Mouse (Mus musculus) brain, embryonic 18.5 days (tissue): Measurements from ENCODE around the gene Rasa3.

Source experiments
- DNase-seq: peaks from one replicate; pipeline ENCODE4 v3.0.0-alpha.2; 2012; ENCODE audit warnings: low read depth, low spot score

Gene Rasa3

GRCm38 (mm10) chr8:13551574-13551830 lies 125.9 kb downstream of the Rasa3 start:
- no peak for DNase-seq

GRCm38 (mm10) chr8:13550718-13551573 lies 126.5 kb downstream of the Rasa3 start:
- peak; percentile 70 for DNase-seq

- DNase-seq, result no peak
Observed at GRCm38 (mm10) chr8:13548831-13549230, 128.6 kb downstream of the Rasa3 start.

- DNase-seq, result no peak
Observed at GRCm38 (mm10) chr8:13548235-13548634, 129.2 kb downstream of the Rasa3 start.

GRCm38 (mm10) chr8:13546421-13546820 lies 131.0 kb downstream of the Rasa3 start:
- no peak for DNase-seq

- DNase-seq, result no peak
Observed at GRCm38 (mm10) chr8:13541526-13541925, 135.9 kb downstream of the Rasa3 start.

GRCm38 (mm10) chr8:13540122-13540521 lies 137.3 kb downstream of the Rasa3 start:
- DNase-seq, result no peak

- peak; percentile 64 for DNase-seq
Observed at GRCm38 (mm10) chr8:13538821-13539220, 138.6 kb downstream of the Rasa3 start.

GRCm38 (mm10) chr8:13537102-13537501 lies 140.3 kb downstream of the Rasa3 start:
- no peak for DNase-seq

GRCm38 (mm10) chr8:13533123-13533522 lies 144.3 kb downstream of the Rasa3 start:
- DNase-seq, result no peak

- DNase-seq, result no peak
Observed at GRCm38 (mm10) chr8:13531602-13532171, 145.7 kb downstream of the Rasa3 start.

GRCm38 (mm10) chr8:13530941-13531340 lies 146.5 kb downstream of the Rasa3 start:
- peak; percentile 59 for DNase-seq

GRCm38 (mm10) chr8:13530401-13530800 lies 147.0 kb downstream of the Rasa3 start:
- no peak for DNase-seq

GRCm38 (mm10) chr8:13529891-13530316 lies 147.5 kb downstream of the Rasa3 start:
- peak; percentile 70 for DNase-seq

GRCm38 (mm10) chr8:13529011-13529840 lies 148.2 kb downstream of the Rasa3 start:
- DNase-seq, result no peak

- no peak for DNase-seq
Observed at GRCm38 (mm10) chr8:13521392-13521791, 156.0 kb downstream of the Rasa3 start.

- DNase-seq, result no peak
Observed at GRCm38 (mm10) chr8:13520349-13520748, 157.1 kb downstream of the Rasa3 start.

GRCm38 (mm10) chr8:13519503-13519902 lies 157.9 kb downstream of the Rasa3 start:
- no peak for DNase-seq

GRCm38 (mm10) chr8:13517284-13517781 lies 160.1 kb downstream of the Rasa3 start:
- no peak for DNase-seq
